Mouse (Mus musculus) spleen, adult 2 months (tissue): Measurements from ENCODE around the gene Etfa. TPM values are rescaled to one million over a fixed set of nuclear protein-coding genes. Genes with fewer than 3 reads are reported as not detected.

Experiments
- DNase-seq, 2 experiments: peaks; one replicate each; pipeline versions ENCODE4 v3.0.0 to v3.0.0-alpha.2; 2012 to 2021; ENCODE audit warnings: low spot score in 2 of 2, low read depth in 1 of 2
- H3K27ac ChIP-seq: fragments of 200-500 bp; 2 replicates; pipeline ENCODE4 v1.5.1; 2012; ENCODE audit warnings: low read length, inconsistent platforms; ENCODE audit not compliant: insufficient read depth
- H3K27me3 ChIP-seq: fragments of 200-500 bp; 2 replicates; pipeline ENCODE4 v1.6.1; 2012; ENCODE audit warnings: mild to moderate bottlenecking, moderate library complexity, low read length, inconsistent platforms; ENCODE audit not compliant: control insufficient read depth, insufficient read depth
- H3K36me3 ChIP-seq: fragments of 200-500 bp; 2 replicates; pipeline ENCODE4 v1.6.1; 2012; ENCODE audit warnings: mild to moderate bottlenecking, low read length, inconsistent platforms; ENCODE audit not compliant: control insufficient read depth, insufficient read depth
- H3K4me1 ChIP-seq: fragments of 200-500 bp; 2 replicates; pipeline ENCODE4 v1.6.1; 2011; ENCODE audit warnings: inconsistent platforms; ENCODE audit not compliant: control insufficient read depth, insufficient read depth, insufficient read length
- H3K4me3 ChIP-seq: fragments of 200-500 bp; 2 replicates; pipeline ENCODE4 v1.5.1; 2011; ENCODE audit warnings: mild to moderate bottlenecking, inconsistent platforms; ENCODE audit not compliant: insufficient read depth, insufficient read length; ENCODE audit errors: extremely low read depth
- CTCF ChIP-seq: fragments of 200-500 bp; IDR thresholded peaks from 2 replicates; pipeline ENCODE4 v1.5.1; 2011; ENCODE audit warnings: mild to moderate bottlenecking, inconsistent platforms; ENCODE audit not compliant: insufficient read depth, insufficient read length, insufficient replicate concordance; ENCODE audit errors: extremely low read depth
- POLR2A ChIP-seq: fragments of 200-500 bp; IDR thresholded peaks from 2 replicates; pipeline ENCODE4 v1.6.1; 2011; ENCODE audit warnings: low read depth, low read length, inconsistent platforms
- WGBS: fragments of 180-500 bp; shearing (Covaris S2); methylation state at CpG from one replicate; pipeline ENCODE4 v1.1.7; 2018; 5-methylcytosine and 5-hydroxymethylcytosine counted together
- polyA plus RNA-seq: library from polyadenylated mRNA; depleted of rRNA; stranded (reverse); fragments of >200 nt; gene quantifications from 2 replicates; pipeline ENCODE4 v1.2.3, GENCODE M21; 2012

Etfa gene
- polyA plus RNA-seq, 1 experiment: 15.9 TPM

DNA sequence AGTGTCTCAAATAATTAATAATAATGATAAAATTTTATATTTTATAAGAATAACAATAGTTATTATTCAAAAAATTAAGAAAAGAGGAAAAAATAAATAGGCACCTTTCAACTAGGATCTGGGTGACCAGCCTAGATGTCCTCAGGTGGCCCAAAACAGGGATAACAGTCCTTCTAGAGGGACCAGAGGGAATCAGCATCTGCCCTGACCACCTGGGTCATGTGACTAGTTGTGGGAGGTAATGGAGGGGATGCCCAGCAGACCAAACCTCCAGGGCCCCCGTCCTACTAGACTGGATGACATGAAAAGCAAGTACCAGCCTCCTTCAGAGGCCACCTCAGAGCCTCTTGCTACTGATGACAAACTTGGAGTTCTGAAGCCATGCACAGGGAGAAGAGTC lies 62.9 kb downstream of the Etfa start:
- Histone ChIP-seq H3K36me3 (peaks cover 2% of the 10 kb centered on the region; the same call in 1 of the 2 replicates), H3K27me3 (no peaks in the 10 kb centered on the region), H3K4me1 (no peaks in the 10 kb centered on the region), H3K4me3 (no peak overlapping the region), H3K27ac (no peak overlapping the region)
- DNase-seq: no peak
- TF ChIP-seq POLR2A: no peak
- TF ChIP-seq CTCF: no peak
- 90% methylated on average over 1 of the region's 1 CpGs for WGBS

DNA sequence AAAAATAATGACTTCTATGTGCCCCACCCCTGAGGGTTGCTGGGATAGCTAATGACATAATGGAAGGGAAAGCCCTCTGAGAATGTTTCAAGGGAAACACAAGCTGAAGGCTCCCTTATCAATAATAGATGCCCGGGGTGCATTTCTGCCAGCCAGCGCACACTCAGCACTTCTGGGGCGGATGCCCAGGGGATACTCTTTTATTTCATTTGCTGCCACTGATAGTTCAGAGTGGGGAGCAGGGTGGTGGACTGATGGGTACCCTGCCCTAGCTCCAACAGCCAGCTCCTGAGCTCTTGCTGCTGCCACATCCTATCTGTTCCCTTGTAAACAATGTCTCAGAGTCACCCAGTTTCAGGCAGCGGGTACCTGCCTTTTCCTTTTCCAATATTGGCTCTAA lies 64.5 kb downstream of the Etfa start:
- H3K36me3 ChIP-seq: no peaks in the 10 kb centered on the region
- TF ChIP-seq CTCF (no peak), POLR2A (no peak)
- WGBS: 90% methylated on average over 4 of the region's 4 CpGs

DNA sequence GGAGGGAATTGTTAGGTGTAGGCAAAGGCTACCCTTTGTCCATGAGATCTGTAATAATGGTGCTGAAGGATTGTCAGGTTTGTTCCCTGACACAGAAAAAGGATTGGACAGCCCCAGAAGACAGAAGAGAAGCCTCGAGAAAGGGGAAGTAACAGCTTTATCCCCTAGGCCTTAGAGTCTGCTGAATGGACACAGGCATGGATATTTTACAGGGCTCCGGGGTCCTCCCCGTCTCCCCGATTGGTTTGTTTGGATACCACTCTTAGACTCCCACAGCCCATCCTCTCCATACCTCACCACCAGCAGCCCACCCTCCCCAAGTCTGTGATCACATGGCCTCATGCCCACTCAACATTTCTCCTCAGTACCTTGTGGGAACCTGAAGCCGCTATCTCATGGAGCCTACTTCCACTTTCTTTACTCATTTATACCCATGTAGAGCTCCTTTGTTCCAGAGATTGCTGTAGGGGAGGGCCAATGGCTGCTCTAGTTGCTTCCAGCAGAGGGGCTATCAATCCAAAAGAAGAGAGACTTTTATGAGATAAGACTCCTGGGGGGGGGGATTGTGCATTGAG lies 72.8 kb downstream of the Etfa start:
- H3K27ac ChIP-seq: no peak overlapping the region
- TF ChIP-seq POLR2A: no peak
- no peak for TF ChIP-seq CTCF
- WGBS: 71% methylated on average over 5 of the region's 5 CpGs
- DNase-seq: no peak
- H3K4me3 ChIP-seq: no peak overlapping the region
- H3K36me3 ChIP-seq: no peaks in the 10 kb centered on the region
- no peaks in the 10 kb centered on the region for H3K27me3 ChIP-seq
- no peaks in the 10 kb centered on the region for H3K4me1 ChIP-seq

More for the DNA sequence above, 64.5 kb downstream of the Etfa start:
- DNase-seq: no peak
- H3K4me3 ChIP-seq: no peak overlapping the region
- H3K4me1 ChIP-seq: no peaks in the 10 kb centered on the region
- H3K27ac ChIP-seq: no peak overlapping the region
- H3K27me3 ChIP-seq: no peaks in the 10 kb centered on the region

DNA sequence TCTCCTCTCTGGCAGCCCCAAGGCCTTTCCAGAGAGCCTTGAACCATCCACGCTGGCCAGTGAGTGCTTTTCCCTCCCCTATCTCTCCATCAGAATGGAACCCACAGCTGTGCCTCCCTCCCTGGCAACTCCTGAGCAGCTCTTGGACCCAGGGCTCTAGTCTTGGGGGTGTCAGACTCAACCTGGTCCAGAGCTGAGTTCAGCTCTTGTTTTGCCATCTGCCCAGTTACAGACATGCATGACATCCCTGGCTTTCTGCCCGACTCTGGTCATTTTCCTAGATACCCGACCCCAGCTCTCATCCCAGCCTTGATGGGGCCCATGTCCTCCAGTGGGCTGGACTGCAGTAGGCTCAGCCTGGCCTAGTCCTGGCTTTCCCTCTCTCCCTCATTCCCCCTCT lies 73.6 kb downstream of the Etfa start:
- H3K4me3 ChIP-seq: no peak overlapping the region
- 67% methylated on average over 3 of the region's 3 CpGs for WGBS
- no peak for DNase-seq
- no peaks in the 10 kb centered on the region for H3K36me3 ChIP-seq
- H3K4me1 ChIP-seq: no peaks in the 10 kb centered on the region
- H3K27me3 ChIP-seq: no peaks in the 10 kb centered on the region
- TF ChIP-seq POLR2A (no peak), CTCF (no peak)
- H3K27ac ChIP-seq: no peak overlapping the region

DNA sequence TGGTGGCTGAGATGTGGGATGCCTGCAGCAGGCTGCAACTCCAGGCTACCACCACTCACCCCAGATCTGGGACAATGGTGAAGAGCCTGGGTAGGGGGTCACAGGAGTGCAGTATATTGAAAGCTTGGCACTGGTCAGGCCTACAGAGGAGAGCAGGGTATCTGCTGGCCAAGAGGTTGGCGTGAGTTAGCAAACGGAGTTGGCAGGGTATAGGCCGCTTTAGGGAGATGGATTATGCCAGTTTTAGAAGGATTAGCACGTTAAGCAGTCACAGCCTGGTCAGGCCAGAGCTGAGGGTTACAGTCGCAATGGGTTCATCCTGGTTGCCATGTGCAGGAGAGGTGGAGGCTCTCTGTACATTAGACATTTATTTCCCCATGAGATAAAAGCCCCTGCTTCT lies 78.2 kb downstream of the Etfa start:
- no peak for DNase-seq
- Histone ChIP-seq H3K27ac (no peak overlapping the region), H3K27me3 (no peaks in the 10 kb centered on the region), H3K36me3 (no peaks in the 10 kb centered on the region), H3K4me1 (no peaks in the 10 kb centered on the region), H3K4me3 (no peak overlapping the region)
- 89% methylated on average over 5 of the region's 5 CpGs for WGBS
- TF ChIP-seq CTCF (no peak), POLR2A (no peak)

DNA sequence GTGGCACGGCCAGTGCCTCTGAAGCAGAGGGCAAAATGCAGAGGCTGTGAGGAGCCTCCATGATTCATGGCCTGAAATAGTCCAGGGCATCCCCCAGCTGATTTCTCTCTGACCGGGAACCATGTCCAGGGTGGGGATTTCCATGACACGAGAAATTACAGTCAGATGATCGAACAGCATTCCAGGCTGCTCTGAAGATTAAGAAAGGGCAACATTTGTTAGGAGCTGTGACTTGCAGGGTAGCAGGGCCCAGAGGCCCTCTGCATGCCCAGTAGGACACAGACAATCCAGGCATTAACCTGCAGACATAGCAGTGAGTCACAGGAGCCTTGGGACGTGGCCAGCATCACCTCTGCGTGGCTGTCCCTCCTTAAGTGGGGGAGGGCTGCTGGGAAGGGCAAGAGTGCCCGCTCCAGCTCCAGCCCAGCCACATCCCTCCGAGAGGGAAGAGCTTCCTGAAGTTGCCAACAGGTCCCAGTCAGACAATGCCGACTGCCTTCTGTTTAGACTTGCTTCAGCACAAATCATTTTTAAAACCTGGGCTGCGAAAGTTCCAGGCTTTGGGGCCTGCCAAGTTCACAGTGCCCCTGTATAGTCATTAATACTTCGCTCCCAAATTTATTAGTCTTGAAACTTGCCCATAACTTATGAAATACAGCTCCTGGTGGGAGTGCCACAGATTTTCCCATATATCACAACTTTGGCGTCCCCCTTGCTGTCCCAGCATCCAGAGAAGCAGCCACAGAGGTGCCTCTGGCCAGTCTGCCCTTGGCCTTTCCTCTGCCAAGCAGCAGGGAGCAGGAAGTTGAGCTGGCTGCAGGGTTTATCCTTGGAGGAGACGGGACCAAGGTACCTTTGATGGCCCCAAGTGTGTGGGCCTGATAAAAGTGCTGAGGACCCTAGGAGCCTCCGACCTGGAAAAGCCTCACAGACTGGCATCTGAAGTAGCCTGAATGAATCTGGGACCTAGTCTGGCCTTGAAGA lies 79.4 kb downstream of the Etfa start:
- no peak for DNase-seq
- H3K36me3 ChIP-seq: no peaks in the 10 kb centered on the region
- H3K4me3 ChIP-seq: no peak overlapping the region
- WGBS: 80% methylated on average over 14 of the region's 14 CpGs
- no peaks in the 10 kb centered on the region for H3K4me1 ChIP-seq
- TF ChIP-seq POLR2A (no peak), CTCF (no peak)
- no peaks in the 10 kb centered on the region for H3K27me3 ChIP-seq
- no peak overlapping the region for H3K27ac ChIP-seq

DNA sequence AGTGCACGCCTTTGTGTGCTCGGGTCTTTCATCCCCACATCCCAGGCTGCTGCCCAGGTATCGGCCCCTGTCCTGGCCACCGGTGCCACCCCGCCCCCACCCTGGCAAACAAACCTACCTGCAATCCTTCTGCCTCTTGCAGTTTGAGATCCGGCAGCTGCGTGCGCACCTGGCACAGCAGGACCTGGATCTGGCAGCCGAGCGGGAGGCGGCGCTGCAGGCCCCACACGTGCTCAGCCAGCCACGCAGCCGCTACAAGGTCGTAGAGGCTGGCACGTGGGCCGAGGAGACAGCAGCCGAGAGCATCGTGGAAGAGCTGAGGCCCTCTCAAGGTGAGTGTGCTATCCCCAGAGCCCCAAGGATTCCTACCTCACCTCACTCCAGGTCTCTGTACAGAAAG lies 81.9 kb downstream of the Etfa start:
- H3K27ac ChIP-seq: no peak overlapping the region
- TF ChIP-seq POLR2A (no peak), CTCF (no peak)
- H3K4me3 ChIP-seq: no peak overlapping the region
- H3K27me3 ChIP-seq: no peaks in the 10 kb centered on the region
- no peak for DNase-seq
- H3K36me3 ChIP-seq: no peaks in the 10 kb centered on the region
- H3K4me1 ChIP-seq: no peaks in the 10 kb centered on the region
- 70% methylated on average over 20 of the region's 20 CpGs for WGBS
